Mouse (Mus musculus) c-Kit-positive CD71-positive TER-119-positive erythroid progenitor cells, embryonic 14.5 days (primary cell): ENCODE data around the gene Wfdc15a.
"Not testable (repeated sequence)": the region's sequence is repeated elsewhere in the genome, so short reads cannot be mapped to it uniquely, and the experiment has no call there.

Experiments
- DNase-seq: peaks from one replicate; pipeline ENCODE4 v3.0.0-alpha.2; 2013; ENCODE audit warnings: low spot score

The Wfdc15a gene

GRCm38 (mm10) chr2:164199626-164200327 is at the start of gene Wfdc15a:
Wfdc15a (minus strand) TSS chr2:164200130.
- DNase-seq, result no peak

- DNase-seq, result no peak
Measured at GRCm38 (mm10) chr2:164238366-164238765, 38.4 kb upstream of the Wfdc15a start, which contains the start of gene Svs2. Svs2 (minus strand) TSS chr2:164238466.

DNA sequence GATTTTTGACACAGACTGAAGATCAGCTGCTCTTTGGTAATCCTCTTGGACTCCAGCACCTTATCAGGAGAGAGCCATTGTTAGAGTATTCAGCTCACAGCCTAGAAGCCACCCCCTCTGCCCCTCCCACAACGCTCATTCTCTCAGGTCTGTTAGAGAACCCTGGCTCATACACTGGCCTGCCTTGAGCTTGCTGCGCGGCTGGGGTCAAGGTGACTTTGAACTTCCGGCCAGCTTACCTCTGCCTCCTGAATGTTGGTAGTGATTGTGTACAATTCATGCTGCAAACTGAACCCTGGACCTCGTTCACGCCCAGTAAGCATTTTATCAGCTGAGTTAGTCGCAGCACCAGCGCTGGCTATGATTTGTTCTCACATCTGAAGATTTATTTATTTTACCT is 32.7 kb upstream of the Wfdc15a start:
- DNase-seq, result no peak

GRCm38 (mm10) chr2:164228361-164229070 is 28.6 kb upstream of the Wfdc15a start:
- no peak for DNase-seq

GRCm38 (mm10) chr2:164221522-164221921 is 21.6 kb upstream of the Wfdc15a start, which contains the start of gene Wfdc15b:
Wfdc15b (minus strand) TSS chr2:164221660.
- no peak for DNase-seq

DNA sequence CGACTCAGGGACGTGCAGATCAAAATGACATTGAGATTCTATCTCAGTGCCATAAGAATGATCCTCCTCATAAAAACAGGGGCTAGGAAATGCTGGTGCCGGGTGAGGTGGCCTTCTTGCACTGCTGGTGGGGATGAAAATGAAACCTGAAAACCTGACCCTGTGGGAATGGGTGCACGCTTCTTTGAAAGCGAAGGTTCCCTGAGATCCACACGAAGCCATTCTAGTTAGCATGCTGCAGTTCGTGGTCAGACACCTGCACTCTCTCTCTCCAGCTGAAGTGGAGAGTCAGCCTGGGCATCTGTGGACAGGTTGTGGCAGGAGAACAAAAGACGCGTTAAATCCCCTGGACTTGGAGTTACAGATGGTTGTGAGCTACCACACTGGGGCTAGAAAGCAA is 19.4 kb upstream of the Wfdc15a start:
- DNase-seq, result no peak

DNA sequence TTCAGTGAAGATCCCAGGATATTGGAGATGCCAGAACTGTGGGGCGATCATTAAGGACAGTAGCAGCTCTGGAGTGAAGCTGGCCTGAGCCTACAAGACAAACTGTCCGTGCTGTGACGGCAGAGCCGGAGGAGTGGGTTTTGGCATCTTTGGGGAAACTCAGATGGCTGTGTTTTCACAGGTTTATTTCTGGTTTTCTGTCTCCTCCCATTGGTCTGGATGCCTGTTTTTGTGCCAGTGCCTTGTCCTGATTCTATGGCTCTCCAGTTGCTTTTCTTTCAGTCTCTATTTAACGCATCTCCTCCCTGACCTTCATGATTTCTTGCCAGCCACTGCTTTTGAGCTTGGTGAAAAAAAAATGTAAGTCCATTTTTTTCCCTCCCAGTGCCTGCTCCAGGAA is 12.8 kb upstream of the Wfdc15a start:
- no peak for DNase-seq

DNA sequence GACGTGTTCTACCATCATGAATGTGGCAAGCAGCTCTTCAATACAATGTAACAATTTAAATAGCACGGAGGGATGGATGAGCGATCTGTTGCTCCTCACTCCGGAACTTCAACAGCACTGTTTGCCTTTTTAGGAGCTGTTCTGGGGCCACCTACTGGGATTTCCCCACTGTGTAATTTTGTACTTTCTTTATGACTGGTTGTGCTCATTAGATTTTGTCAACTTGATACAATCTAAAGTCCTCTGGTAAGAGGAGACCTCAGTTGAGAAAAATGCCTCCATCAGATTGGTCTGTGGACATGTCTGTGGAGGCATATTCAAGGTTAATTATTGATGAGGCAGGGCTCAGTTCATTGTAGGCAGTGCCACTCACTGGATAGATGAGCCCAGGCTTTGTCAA is 11.0 kb upstream of the Wfdc15a start:
- no peak for DNase-seq

GRCm38 (mm10) chr2:164206676-164207075 is 6.7 kb upstream of the Wfdc15a start:
- DNase-seq, result no peak

GRCm38 (mm10) chr2:164206011-164206410 is 6.1 kb upstream of the Wfdc15a start:
- DNase-seq, result not testable (repeated sequence)

GRCm38 (mm10) chr2:164196700-164196990 is 3.3 kb downstream of the Wfdc15a start:
- DNase-seq, result no peak

DNA sequence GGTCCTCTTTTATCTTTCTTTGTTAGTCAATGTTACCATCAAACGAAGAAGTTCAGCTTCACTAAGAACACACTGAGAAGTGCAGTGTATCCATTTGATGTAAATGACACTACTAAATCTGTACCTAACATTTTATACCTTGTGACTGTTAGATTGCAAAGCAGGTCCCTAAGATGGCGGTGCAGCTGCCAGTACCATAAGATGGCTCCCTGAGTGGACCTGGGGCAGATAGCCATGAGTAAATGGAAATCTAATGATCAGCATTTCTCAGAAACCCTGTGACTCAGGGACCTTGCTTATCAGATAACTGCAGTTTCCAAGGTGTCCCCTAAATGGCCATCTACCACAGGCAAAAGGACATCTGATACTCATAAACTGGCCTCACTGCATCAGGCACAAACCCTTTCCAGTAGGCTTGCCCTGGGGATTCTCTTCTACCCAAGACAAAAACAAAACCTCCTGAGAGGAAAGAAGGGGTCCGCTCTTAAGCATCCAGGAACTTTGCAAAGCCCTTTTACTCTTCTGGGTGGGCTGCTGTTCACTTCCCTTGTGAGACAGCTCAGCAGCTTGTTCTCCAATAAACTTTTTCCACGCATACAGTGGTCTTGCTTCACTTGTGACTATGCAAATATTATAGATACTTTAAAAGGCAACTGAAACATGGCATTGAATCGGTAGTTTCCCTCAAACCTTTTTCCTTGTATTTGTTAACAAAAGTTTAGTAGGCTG is 3.8 kb downstream of the Wfdc15a start:
- DNase-seq, result no peak

GRCm38 (mm10) chr2:164194959-164195630 is 4.8 kb downstream of the Wfdc15a start:
- no peak for DNase-seq

GRCm38 (mm10) chr2:164192279-164192678 is 7.7 kb downstream of the Wfdc15a start:
- DNase-seq, result no peak

GRCm38 (mm10) chr2:164190576-164190975 is 9.4 kb downstream of the Wfdc15a start, which contains the start of gene Wfdc12:
Wfdc12 (minus strand) TSS chr2:164190608.
- DNase-seq, result no peak

DNA sequence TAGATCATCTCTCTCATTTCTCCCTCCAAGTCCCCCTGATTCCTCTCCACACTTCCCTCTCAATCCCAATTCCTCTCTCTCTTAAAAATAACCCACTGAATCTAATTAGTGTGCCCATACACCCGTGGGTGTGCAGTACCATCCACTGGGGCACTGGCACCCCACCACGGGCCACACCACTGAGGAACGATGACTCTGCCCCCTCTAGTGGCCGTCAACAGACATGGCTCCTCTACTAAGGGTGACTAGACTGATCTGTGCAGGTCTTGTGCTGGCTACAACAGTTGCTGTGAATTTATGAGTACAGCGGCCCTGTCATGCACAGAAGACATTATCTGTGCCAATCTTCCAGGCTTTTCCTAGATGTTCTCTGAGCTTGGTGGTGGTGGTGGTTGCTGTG is 11.2 kb downstream of the Wfdc15a start:
- no peak for DNase-seq

DNA sequence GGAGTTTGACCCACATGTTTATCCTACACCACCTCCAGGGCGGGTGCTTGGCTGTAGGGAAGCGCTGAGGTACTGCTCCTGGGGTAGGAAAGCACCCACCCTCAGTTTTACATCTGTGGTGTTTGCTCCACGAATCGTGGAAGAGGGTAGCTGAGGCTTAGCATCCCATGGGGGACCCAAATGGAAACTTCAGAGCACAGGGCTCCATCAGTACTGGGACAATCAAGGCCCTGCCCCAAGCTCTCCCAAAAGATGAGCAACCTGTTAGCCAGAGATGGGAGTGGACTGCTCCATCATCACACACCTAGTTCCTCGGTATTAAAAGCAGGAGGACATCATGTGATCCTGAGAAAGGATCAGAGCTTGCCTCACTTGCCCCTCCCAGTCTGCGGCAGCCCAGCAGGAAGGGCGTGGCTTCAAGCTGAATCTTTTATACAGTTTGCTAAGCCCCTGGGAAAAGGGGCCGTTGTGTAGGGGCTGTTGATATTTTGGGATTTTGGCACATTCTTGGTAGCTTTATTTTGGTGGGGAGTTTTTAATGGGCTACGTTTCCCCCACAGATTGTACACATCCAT is 15.7 kb downstream of the Wfdc15a start:
- no peak for DNase-seq

GRCm38 (mm10) chr2:164183340-164183739 is 16.6 kb downstream of the Wfdc15a start:
- DNase-seq, result no peak

DNA sequence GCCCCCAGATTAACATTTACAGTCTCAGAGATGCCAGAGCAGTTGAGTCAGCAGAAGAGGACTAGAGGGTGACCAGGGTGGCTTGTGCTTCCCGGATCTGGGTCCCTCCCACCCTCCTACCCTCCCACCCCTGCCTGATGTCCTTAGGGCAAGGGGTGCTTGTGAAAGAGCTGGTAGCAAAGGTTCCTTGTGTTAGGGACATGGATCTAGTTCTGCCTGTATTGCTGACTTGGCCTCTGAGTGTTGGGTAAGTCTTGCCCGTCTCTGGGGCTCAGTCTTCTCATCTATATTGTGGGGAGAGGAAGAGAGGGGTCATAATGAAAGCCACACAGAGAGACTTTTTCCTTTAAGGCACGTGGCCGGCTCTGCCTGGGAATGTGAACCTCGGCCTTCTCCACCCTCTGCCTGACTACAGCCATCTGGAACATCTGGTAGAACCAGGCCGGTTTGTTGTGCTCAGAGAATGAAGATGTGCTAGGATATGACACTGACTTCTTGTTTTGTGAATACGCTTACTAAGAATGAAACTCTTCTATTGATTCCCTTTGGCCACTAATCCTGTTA is 17.2 kb downstream of the Wfdc15a start, which contains the start of gene Wfdc5:
TSS of gene Wfdc5 (minus strand) at position 51 of the 564 bp plus-strand sequence.
- DNase-seq, result no peak

- DNase-seq, result no peak
Measured at GRCm38 (mm10) chr2:164180770-164181169, 19.2 kb downstream of the Wfdc15a start.

- DNase-seq, result no peak
Measured at GRCm38 (mm10) chr2:164180124-164180523, 19.8 kb downstream of the Wfdc15a start.

- DNase-seq, result no peak
Measured at GRCm38 (mm10) chr2:164177831-164178230, 22.1 kb downstream of the Wfdc15a start.
